Mouse (Mus musculus) hindbrain, embryonic 16.5 days (tissue): ENCODE data around the gene Mesd. TPM values are rescaled to one million over a fixed set of nuclear protein-coding genes. Genes with fewer than 3 reads are reported as not detected.

Experiments used
- ATAC-seq: fragments of 200-750 bp; cut with Nextera tagmentation; 2 replicates; pipeline ENCODE4 v1.8.0; 2017; ENCODE audit warnings: moderate TSS enrichment, moderate library complexity
- H3K27ac ChIP-seq: fragments of 300-500 bp; sonication (generic); 2 replicates; pipeline ENCODE4 v1.5.1; 2014; ENCODE audit warnings: low read depth, mild to moderate bottlenecking, control low read depth, low read length, moderate library complexity
- H3K27me3 ChIP-seq: fragments of 300-500 bp; sonication (generic); replicated peaks from 2 replicates; pipeline ENCODE4 v1.6.1; 2014; ENCODE audit warnings: low read length; ENCODE audit not compliant: control insufficient read depth, insufficient read depth
- H3K36me3 ChIP-seq: fragments of 300-500 bp; sonication (generic); 2 replicates; pipeline ENCODE4 v1.6.1; 2014; ENCODE audit warnings: mild to moderate bottlenecking, low read length, moderate library complexity, mixed read lengths; ENCODE audit not compliant: control insufficient read depth, insufficient read depth
- H3K4me1 ChIP-seq: fragments of 300-500 bp; sonication (generic); 2 replicates; pipeline ENCODE4 v1.6.1; 2014; ENCODE audit warnings: low read depth, low read length; ENCODE audit not compliant: control insufficient read depth, insufficient read depth
- H3K4me2 ChIP-seq: fragments of 300-500 bp; sonication (generic); 2 replicates; pipeline ENCODE4 v1.6.1; 2014; ENCODE audit warnings: mild to moderate bottlenecking, low read length, control low read depth, moderate library complexity
- H3K4me3 ChIP-seq: fragments of 300-500 bp; sonication (generic); 2 replicates; pipeline ENCODE4 v1.5.1; 2014; ENCODE audit warnings: mild to moderate bottlenecking, low read length, control low read depth, moderate library complexity
- H3K9ac ChIP-seq: fragments of 300-500 bp; sonication (generic); 2 replicates; pipeline ENCODE4 v1.6.1; 2014; ENCODE audit warnings: low read depth, mild to moderate bottlenecking, control low read depth, low read length, moderate library complexity
- H3K9me3 ChIP-seq: fragments of 300-500 bp; sonication (generic); 2 replicates; pipeline ENCODE4 v1.6.1; 2014; ENCODE audit warnings: mild to moderate bottlenecking, low read length, moderate library complexity; ENCODE audit not compliant: control insufficient read depth
- WGBS: fragments of 180-500 bp; shearing (Covaris S2); extraction: QIAGEN DNeasy Blood & Tissue Kit; methylation state at CpG from one replicate; pipeline ENCODE4 v1.1.7; 2014; 5-methylcytosine and 5-hydroxymethylcytosine counted together
- polyA plus RNA-seq: library from polyadenylated mRNA; unstranded; fragments of >200 nt; fragmentation: Nextera tagmentation; extraction: Ambion mirVana; gene quantifications from 2 replicates; pipeline ENCODE4 v1.2.1, GENCODE M21; 2015

Gene Mesd
- polyA plus RNA-seq, 1 experiment from 2014 or later = 83.8 TPM

GRCm38 (mm10) chr7:83901425-83901824 is 17.2 kb downstream of the Mesd start:
- no peak for ATAC-seq
- 86% methylated on average over 4 of the region's 4 CpGs for WGBS

GRCm38 (mm10) chr7:83902296-83903145 is 18.3 kb downstream of the Mesd start:
- Histone ChIP-seq H3K4me1 (no peaks in the 10 kb centered on the region), H3K27me3 (no peaks in the 10 kb centered on the region), H3K9ac (no peak overlapping the region), H3K27ac (no peak overlapping the region), H3K4me3 (no peak overlapping the region), H3K9me3 (no peaks in the 10 kb centered on the region), H3K4me2 (no peak overlapping the region), H3K36me3 (peaks cover 26% of the 10 kb centered on the region)
- ATAC-seq = no peak
- 77% methylated on average over 5 of the region's 5 CpGs for WGBS

More at GRCm38 (mm10) chr7:83901425-83901824, 17.2 kb downstream of the Mesd start:
- Histone ChIP-seq H3K9me3 (no peaks in the 10 kb centered on the region), H3K9ac (no peak overlapping the region), H3K27ac (no peak overlapping the region), H3K36me3 (peaks cover 29% of the 10 kb centered on the region), H3K27me3 (no peaks in the 10 kb centered on the region), H3K4me2 (no peak overlapping the region), H3K4me1 (no peaks in the 10 kb centered on the region), H3K4me3 (no peak overlapping the region)

- Histone ChIP-seq H3K9ac (no peak overlapping the region), H3K36me3 (peaks cover 3% of the 10 kb centered on the region; the same call in 1 of the 2 replicates), H3K4me3 (no peak overlapping the region), H3K27me3 (no peaks in the 10 kb centered on the region), H3K4me1 (no peaks in the 10 kb centered on the region), H3K4me2 (no peak overlapping the region), H3K9me3 (no peaks in the 10 kb centered on the region), H3K27ac (no peak overlapping the region)
- ATAC-seq = no peak
- 91% methylated on average over 3 of the region's 3 CpGs for whole genome bisulfite sequencing
Measured at GRCm38 (mm10) chr7:83904831-83905230, 20.6 kb downstream of the Mesd start.

- H3K4me3 ChIP-seq = no peak overlapping the region
Measured at GRCm38 (mm10) chr7:83911909-83912308, 27.6 kb downstream of the Mesd start.

GRCm38 (mm10) chr7:83913405-83913932 is 29.2 kb downstream of the Mesd start:
- Histone ChIP-seq H3K4me2 (no peak overlapping the region), H3K4me3 (no peak overlapping the region), H3K4me1 (no peaks in the 10 kb centered on the region), H3K36me3 (no peaks in the 10 kb centered on the region), H3K9me3 (no peaks in the 10 kb centered on the region), H3K27me3 (no peaks in the 10 kb centered on the region), H3K9ac (no peak overlapping the region), H3K27ac (no peak overlapping the region)
- WGBS = 91% methylated on average over 6 of the region's 6 CpGs
- no peak for ATAC-seq

More at GRCm38 (mm10) chr7:83911909-83912308, 27.6 kb downstream of the Mesd start:
- H3K27ac ChIP-seq = no peak overlapping the region
- no peaks in the 10 kb centered on the region for H3K4me1 ChIP-seq
- WGBS = 81% methylated on average over 3 of the region's 3 CpGs
- no peak overlapping the region for H3K4me2 ChIP-seq
- no peaks in the 10 kb centered on the region for H3K9me3 ChIP-seq
- no peaks in the 10 kb centered on the region for H3K36me3 ChIP-seq
- H3K9ac ChIP-seq = no peak overlapping the region
- no peaks in the 10 kb centered on the region for H3K27me3 ChIP-seq
- no peak for ATAC-seq

DNA sequence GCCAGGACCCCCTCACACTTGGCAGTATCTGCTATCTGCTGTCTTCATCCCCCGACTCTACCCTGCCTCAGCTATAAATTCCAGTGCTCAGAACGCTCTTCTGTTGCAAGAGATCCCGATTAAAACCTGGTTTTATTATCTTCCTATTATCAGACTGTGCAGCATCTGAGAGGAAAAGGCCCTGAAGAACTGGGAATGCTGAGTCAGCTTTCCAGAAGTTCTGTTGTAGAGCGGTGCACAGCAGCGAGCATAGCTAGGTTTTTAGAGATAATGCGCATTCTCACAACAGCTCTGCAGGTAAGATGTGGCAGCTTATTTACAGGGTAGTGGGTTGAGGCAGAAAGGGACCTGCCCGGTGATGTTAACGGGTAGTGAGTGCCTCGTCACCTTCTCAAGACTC is 29.7 kb downstream of the Mesd start:
- H3K9ac ChIP-seq = no peak overlapping the region
- no peaks in the 10 kb centered on the region for H3K36me3 ChIP-seq
- WGBS = 79% methylated on average over 9 of the region's 9 CpGs
- H3K27ac ChIP-seq = no peak overlapping the region
- H3K4me2 ChIP-seq = no peak overlapping the region
- no peaks in the 10 kb centered on the region for H3K27me3 ChIP-seq
- H3K4me1 ChIP-seq = no peaks in the 10 kb centered on the region
- no peak overlapping the region for H3K4me3 ChIP-seq
- no peaks in the 10 kb centered on the region for H3K9me3 ChIP-seq
- no peak for ATAC-seq

GRCm38 (mm10) chr7:83914566-83914965 is 30.3 kb downstream of the Mesd start:
- 1% methylated on average over 3 of the region's 3 CpGs for WGBS
- peak; percentile 69; the same call in 1 of the 2 replicates for ATAC-seq
- no peaks in the 10 kb centered on the region for H3K36me3 ChIP-seq
- H3K9me3 ChIP-seq = no peaks in the 10 kb centered on the region
- no peak overlapping the region for H3K9ac ChIP-seq
- no peak overlapping the region for H3K4me2 ChIP-seq
- H3K27ac ChIP-seq = no peak overlapping the region
- H3K27me3 ChIP-seq = no peaks in the 10 kb centered on the region
- no peak overlapping the region for H3K4me3 ChIP-seq
- no peaks in the 10 kb centered on the region for H3K4me1 ChIP-seq

DNA sequence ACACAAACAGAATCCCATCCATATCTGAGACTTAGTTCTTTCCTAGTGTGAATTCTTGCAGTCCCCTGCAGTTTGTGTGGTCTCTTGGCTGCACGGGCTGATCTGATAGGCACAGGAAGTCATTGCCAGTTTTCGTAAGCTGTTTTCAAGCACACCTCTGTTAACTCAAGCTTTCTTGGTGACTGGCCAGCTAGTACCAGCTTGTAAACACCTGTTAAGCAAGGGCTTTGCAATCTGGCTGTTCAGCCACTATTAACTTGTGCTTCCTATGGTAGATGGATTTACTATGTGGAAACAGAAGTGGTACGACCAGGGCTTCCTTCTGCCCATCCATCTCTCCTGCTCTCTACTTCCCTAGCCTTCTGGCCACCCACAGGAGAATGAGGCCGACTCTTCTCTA is 36.0 kb downstream of the Mesd start:
- Histone ChIP-seq H3K4me2 (no peak overlapping the region), H3K27me3 (no peaks in the 10 kb centered on the region), H3K9ac (no peak overlapping the region), H3K9me3 (no peaks in the 10 kb centered on the region), H3K4me1 (no peaks in the 10 kb centered on the region), H3K27ac (no peak overlapping the region), H3K4me3 (no peak overlapping the region), H3K36me3 (no peaks in the 10 kb centered on the region)
- ATAC-seq = no peak
- 77% methylated on average over 4 of the region's 4 CpGs for whole genome bisulfite sequencing

DNA sequence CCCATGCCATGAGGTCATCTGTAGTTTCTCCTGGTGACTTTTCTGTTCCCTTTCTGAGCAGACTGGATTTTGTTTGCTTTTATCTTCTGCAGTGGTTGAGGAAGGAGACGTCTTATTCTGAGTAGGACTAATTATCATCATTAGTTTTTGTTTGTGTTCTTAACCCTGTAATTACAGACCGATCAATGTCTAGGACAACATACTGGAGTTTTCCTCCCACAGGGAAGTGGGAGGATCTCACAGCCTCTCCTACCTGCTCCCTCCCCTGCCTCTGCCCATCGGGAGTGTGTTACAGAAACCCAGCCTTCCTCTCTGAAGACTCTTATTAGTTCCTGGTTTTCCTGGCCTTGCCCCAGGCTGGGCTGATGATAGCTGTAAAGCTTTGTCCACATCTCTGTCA is 37.4 kb downstream of the Mesd start:
- H3K36me3 ChIP-seq = no peaks in the 10 kb centered on the region
- H3K27me3 ChIP-seq = no peaks in the 10 kb centered on the region
- 69% methylated on average over 3 of the region's 3 CpGs for WGBS
- ATAC-seq = no peak
- no peak overlapping the region for H3K4me3 ChIP-seq
- no peaks in the 10 kb centered on the region for H3K4me1 ChIP-seq
- H3K9me3 ChIP-seq = no peaks in the 10 kb centered on the region
- no peak overlapping the region for H3K27ac ChIP-seq
- H3K9ac ChIP-seq = no peak overlapping the region
- H3K4me2 ChIP-seq = no peak overlapping the region
